Mouse (Mus musculus): ENCODE data around the gene Ndnf. TPM values are rescaled to one million over a fixed set of nuclear protein-coding genes. Genes with fewer than 3 reads are reported as not detected.

The Ndnf gene
- total RNA-seq, 2 experiments from 2014 or later = 1.2 to 1.8 TPM

DNA sequence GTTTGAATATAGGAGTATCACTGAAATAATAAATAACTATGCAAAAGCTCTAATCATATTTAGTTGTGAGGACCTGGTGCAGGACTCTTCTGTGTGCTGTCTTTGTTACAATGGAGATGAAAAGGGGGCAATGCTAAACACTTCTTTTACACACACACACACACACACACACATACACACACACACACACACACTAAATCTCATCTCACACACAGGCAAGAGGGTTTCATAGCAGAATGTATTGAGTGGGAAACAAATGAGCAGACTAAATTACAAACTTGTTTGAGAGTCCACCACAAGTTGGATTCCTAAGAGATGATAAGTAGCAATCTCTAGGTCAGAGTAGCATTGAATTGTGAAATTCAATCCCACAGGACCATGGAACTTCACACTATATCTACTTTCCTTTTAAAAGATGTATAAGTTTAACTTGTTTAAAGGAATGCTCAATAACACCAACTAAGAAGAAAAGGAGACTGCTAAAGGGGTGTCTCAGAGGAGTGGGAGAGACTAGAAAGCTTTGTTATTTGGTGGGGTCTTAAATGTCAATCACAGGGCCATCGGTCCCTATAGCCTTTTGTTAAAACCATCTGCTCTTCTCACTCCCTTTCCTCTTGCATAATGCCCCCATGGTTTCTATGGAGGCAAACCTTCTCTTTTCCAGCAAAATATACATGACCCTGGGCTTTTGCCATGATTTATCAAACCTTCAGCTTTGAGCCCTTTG lies 71.9 kb downstream of the Ndnf start:
- intact Hi-C loops (cut with DNase I) = no loop called here
- DNase-seq = no peak

DNA sequence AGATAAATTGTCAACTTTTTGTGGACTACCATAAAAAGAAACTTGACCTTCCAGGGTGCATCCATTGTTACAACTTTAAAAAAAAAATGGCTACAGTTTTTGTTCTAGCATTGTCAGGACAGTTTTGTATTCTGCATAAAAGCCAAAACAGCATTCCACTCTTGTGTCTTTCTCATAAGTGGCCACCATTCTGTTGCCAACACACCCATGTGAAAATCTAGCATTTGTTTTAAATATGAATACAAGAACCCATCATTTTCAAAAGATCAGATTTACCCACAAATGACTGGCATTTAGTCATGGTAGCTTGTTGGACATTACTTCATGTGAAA lies 72.4 kb downstream of the Ndnf start:
- no peak for DNase-seq
- intact Hi-C loops (cut with DNase I) = no loop called here

DNA sequence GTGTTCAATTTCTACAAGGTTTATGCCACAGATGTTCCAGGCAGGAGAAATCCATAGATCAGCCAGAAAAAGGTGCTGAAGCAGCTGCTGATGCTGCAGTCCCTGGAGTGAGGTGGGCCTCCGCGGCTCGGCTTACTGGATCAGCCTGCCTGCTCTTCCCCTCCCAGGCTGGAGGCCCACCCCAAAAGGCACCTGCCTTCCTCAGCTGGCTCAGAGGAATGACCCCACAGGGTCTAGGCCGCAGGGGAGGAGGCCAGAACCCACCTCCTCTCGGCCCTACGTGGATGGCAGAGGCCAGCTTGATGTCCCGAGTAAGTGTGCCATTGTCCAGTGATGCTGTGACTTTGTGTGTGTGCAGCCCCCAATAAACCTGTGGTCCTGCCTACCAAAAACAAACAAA lies 86.8 kb downstream of the Ndnf start:
- no peak for DNase-seq
- intact Hi-C loops (cut with DNase I) = no loop called here

DNA sequence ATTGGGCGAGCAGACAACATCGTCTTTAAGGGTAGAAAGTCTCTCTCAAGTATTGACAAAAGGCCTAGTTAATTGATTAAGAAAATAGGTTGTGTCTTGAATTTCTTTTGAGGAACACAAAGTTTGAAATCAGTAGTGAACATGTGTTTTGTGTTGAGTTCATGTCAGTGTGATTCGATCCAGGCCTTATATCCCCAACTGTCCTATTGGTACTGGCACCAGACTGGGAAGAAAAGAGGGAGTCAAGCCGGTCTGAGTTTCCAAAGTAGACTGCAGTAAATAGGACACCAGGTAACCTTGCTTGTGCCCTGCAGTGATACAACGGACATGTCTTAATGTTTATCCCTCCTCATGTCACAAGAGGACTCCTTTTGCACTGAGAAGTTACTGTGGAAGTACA lies 87.8 kb downstream of the Ndnf start:
- intact Hi-C loops (cut with DNase I) = no loop called here
- DNase-seq = no peak

DNA sequence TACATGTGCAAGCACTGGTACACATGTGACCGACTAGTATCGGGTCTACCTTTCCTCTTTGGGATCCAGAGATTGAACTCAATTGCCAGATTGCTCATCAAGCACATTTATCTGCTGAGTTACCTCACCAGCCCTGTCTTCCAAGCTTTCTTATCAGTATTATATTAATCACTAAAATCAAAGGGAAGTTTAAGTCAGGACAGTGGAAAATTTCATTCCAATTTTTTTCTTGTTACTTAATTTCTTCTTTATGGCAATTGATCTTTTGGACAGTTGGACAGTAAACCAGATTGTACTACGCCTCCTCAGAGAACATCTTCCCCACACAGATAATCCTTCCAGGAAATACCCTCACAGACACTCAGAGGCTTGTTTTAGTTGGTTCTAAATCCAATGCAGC lies 88.7 kb downstream of the Ndnf start:
- intact Hi-C loops (cut with DNase I) = no loop called here
- DNase-seq = no peak

Other genes with a start within 250 kb of the Ndnf start
- gene Tnip3, start 146.3 kb upstream of the Ndnf start, total RNA-seq (2021) = 1 to 10 TPM; 1.2 to 1.4 TPM
- gene Prdm5, start 107.4 kb downstream of the Ndnf start, total RNA-seq (2021) = 1 to 10 TPM; 8.2 to 9.0 TPM

All from heart, postnatal 14 days (tissue).